Mouse (Mus musculus) stomach, embryonic 16.5 days (tissue): ENCODE results near the gene Thg1l. TPM values are rescaled to one million over a fixed set of nuclear protein-coding genes. Genes with fewer than 3 reads are reported as not detected.

Experiments
- ATAC-seq: fragments of 200-750 bp; cut with Nextera tagmentation; 2 replicates; pipeline ENCODE4 v1.8.0; 2017; ENCODE audit warnings: moderate number of reproducible peaks, moderate TSS enrichment; ENCODE audit not compliant: insufficient read depth, low FRiP score
- H3K27ac ChIP-seq: fragments of 300-500 bp; sonication (generic); 2 replicates; pipeline ENCODE4 v1.5.1; 2014; ENCODE audit warnings: low read length
- H3K27me3 ChIP-seq: fragments of 300-500 bp; sonication (generic); 2 replicates; pipeline ENCODE4 v1.6.1; 2014; ENCODE audit warnings: low read length, control low read depth, mixed read lengths; ENCODE audit not compliant: control insufficient read depth, insufficient read depth
- H3K36me3 ChIP-seq: fragments of 300-500 bp; sonication (generic); 2 replicates; pipeline ENCODE4 v1.6.1; 2014; ENCODE audit warnings: low read length; ENCODE audit not compliant: control insufficient read depth, insufficient read depth
- H3K4me1 ChIP-seq: fragments of 300-500 bp; sonication (generic); 2 replicates; pipeline ENCODE4 v1.6.1; 2014; ENCODE audit warnings: low read length, control low read depth, mixed read lengths; ENCODE audit not compliant: control insufficient read depth, insufficient read depth
- H3K4me2 ChIP-seq: fragments of 300-500 bp; sonication (generic); 2 replicates; pipeline ENCODE4 v1.6.1; 2014; ENCODE audit warnings: low read depth, low read length, mixed read lengths
- H3K4me3 ChIP-seq: fragments of 300-500 bp; sonication (generic); replicated peaks from 2 replicates; pipeline ENCODE4 v1.5.1; 2014; ENCODE audit warnings: mild to moderate bottlenecking, low read length
- H3K9ac ChIP-seq: fragments of 300-500 bp; sonication (generic); 2 replicates; pipeline ENCODE4 v1.6.1; 2014; ENCODE audit warnings: low read length
- H3K9me3 ChIP-seq: fragments of 300-500 bp; sonication (generic); replicated peaks from 2 replicates; pipeline ENCODE4 v1.6.1; 2016; ENCODE audit warnings: low read length, control low read depth; ENCODE audit not compliant: control insufficient read depth
- WGBS: fragments of 180-500 bp; shearing (Covaris S2); extraction: QIAGEN DNeasy Blood & Tissue Kit; methylation state at CpG from one replicate; pipeline ENCODE4 v1.1.7; 2014; 5-methylcytosine and 5-hydroxymethylcytosine counted together
- polyA plus RNA-seq: library from polyadenylated mRNA; unstranded; fragments of >200 nt; fragmentation: Nextera tagmentation; extraction: Ambion mirVana; gene quantifications from 2 replicates; pipeline ENCODE4 v1.2.1, GENCODE M21; 2015

Thg1l gene
- polyA plus RNA-seq, 1 experiment from 2014 or later: 10.5 TPM

DNA sequence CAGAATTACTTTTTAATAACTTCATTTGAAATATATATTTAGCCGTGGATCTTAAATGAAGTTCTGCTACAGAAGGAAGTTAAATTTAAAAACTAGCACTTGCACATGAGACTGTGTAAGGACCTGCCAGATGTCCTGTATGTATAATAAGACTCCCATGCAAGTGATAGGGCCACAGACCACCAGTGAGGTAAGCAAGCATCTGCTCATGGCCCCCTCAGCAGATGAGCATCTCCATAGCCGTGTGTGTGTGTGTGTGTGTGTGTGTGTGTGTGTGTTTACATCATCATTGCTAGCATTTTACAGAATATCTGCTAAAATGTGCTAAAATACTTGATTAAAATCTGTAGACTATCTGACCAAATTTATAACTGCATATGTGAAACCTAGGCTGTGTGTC, 57.9 kb downstream of the Thg1l start:
- 87% methylated on average over 2 of the region's 2 CpGs for WGBS
- no peak overlapping the region for H3K27ac ChIP-seq
- H3K27me3 ChIP-seq: no peaks in the 10 kb centered on the region
- H3K9ac ChIP-seq: no peak overlapping the region
- peaks cover 24% of the 10 kb centered on the region for H3K36me3 ChIP-seq
- no peak overlapping the region for H3K4me3 ChIP-seq
- no peak overlapping the region for H3K4me2 ChIP-seq
- H3K9me3 ChIP-seq: no peaks in the 10 kb centered on the region
- H3K4me1 ChIP-seq: no peaks in the 10 kb centered on the region
- no peak for ATAC-seq

Other genes with a start within 250 kb of the Thg1l start
- gene Clint1, start 103.4 kb downstream of the Thg1l start, polyA plus RNA-seq: 82.4 and 85.6 TPM in 2 replicates
- 3.7 and 4.0 TPM in 2 replicates for gene Lsm11, start 10.6 kb downstream of the Thg1l start, polyA plus RNA-seq
- 0.17 TPM in 1 of 2 replicates, not detected in the other for gene Sox30, start 24.8 kb upstream of the Thg1l start, polyA plus RNA-seq
- 4.7 and 7.9 TPM in 2 replicates for gene Gm12166, start 96.8 kb upstream of the Thg1l start, polyA plus RNA-seq
- 22.0 and 22.4 TPM in 2 replicates for gene Adam19, start 100.5 kb upstream of the Thg1l start, polyA plus RNA-seq
- 7.8 and 10.1 TPM in 2 replicates for gene Nipal4, start 211.0 kb upstream of the Thg1l start, polyA plus RNA-seq